Mouse (Mus musculus): ENCODE measurements around the gene Nom1.
A peak's percentile ranks its signal among the peaks of the same experiment; 100 is the strongest.

Nom1 gene

GRCm38 (mm10) chr5:29471396-29471795 lies 36.9 kb downstream of the Nom1 start:
- no peak for DNase-seq

- no peak for DNase-seq
These were observed 37.6 kb downstream of the Nom1 start for GRCm38 (mm10) chr5:29471855-29472665.

- no peak for DNase-seq
These were observed 39.2 kb downstream of the Nom1 start for GRCm38 (mm10) chr5:29473551-29474245.

GRCm38 (mm10) chr5:29474246-29474960 lies 39.9 kb downstream of the Nom1 start:
- DNase-seq, result no peak

- no peak for DNase-seq
These were observed 40.6 kb downstream of the Nom1 start for GRCm38 (mm10) chr5:29475041-29475440.

- no peak for DNase-seq
These were observed 41.1 kb downstream of the Nom1 start for GRCm38 (mm10) chr5:29475556-29475955.

- no peak for DNase-seq
These were observed 41.6 kb downstream of the Nom1 start for GRCm38 (mm10) chr5:29476021-29476420.

GRCm38 (mm10) chr5:29477474-29478207 lies 43.2 kb downstream of the Nom1 start:
- DNase-seq, result no peak

- DNase-seq, result no peak
These were observed 44.0 kb downstream of the Nom1 start, which contains the start of gene Mnx1 for GRCm38 (mm10) chr5:29478208-29479197. Mnx1 (minus strand) TSS chr5:29478470.

GRCm38 (mm10) chr5:29479198-29479593 lies 44.7 kb downstream of the Nom1 start:
- peak in 1 of 2 experiments; percentile 31 for DNase-seq

GRCm38 (mm10) chr5:29483801-29484200 lies 49.3 kb downstream of the Nom1 start:
- no peak for DNase-seq

GRCm38 (mm10) chr5:29484965-29485940 lies 50.8 kb downstream of the Nom1 start:
- DNase-seq, result peak in 1 of 2 experiments; percentile 8

- DNase-seq, result no peak
These were observed 51.5 kb downstream of the Nom1 start for GRCm38 (mm10) chr5:29485941-29486320.

- DNase-seq, result no peak
These were observed 52.9 kb downstream of the Nom1 start for GRCm38 (mm10) chr5:29487321-29487720.

- DNase-seq, result no peak
These were observed 72.5 kb downstream of the Nom1 start for GRCm38 (mm10) chr5:29507013-29507412.
